Mouse (Mus musculus): Measurements from ENCODE around the gene Ccdc57. TPM values are rescaled to one million over a fixed set of nuclear protein-coding genes. Genes with fewer than 3 reads are reported as not detected.
"Not testable (repeated sequence)": the region's sequence is repeated elsewhere in the genome, so short reads cannot be mapped to it uniquely, and the experiment has no call there.

The Ccdc57 gene
- polyA plus RNA-seq, 1 experiment from 2014 or later = 5.6 TPM

- Histone ChIP-seq H3K4me3 (ENCODE audit: low read depth, low read length) (no peak overlapping the region), H3K4me1 (ENCODE audit: control insufficient read depth, insufficient read depth, low read length) (no peaks in the 10 kb centered on the region), H3K9me3 (ENCODE audit: control insufficient read depth, low read depth, low read length) (no peaks in the 10 kb centered on the region), H3K9ac (replicated peaks; ENCODE audit: low read depth, low read length) (no peak overlapping the region), H3K27me3 (ENCODE audit: control insufficient read depth, insufficient read depth, low read length) (no peaks in the 10 kb centered on the region), H3K36me3 (ENCODE audit: control insufficient read depth, insufficient read depth, low read length) (peaks cover 3% of the 10 kb centered on the region; the same call in 1 of the 2 replicates), H3K27ac (ENCODE audit: low read length) (no peak overlapping the region), H3K4me2 (replicated peaks; ENCODE audit: low read depth, low read length) (no peak overlapping the region)
- WGBS = 60% methylated on average over 10 of the region's 10 CpGs
- no peak for ATAC-seq (ENCODE audit: insufficient number of reproducible peaks, insufficient read depth, low FRiP score, low read depth)
Measured at GRCm38 (mm10) chr11:120862819-120863218, 69.9 kb downstream of the Ccdc57 start.

GRCm38 (mm10) chr11:120855938-120856337, 76.7 kb downstream of the Ccdc57 start:
- H3K27me3 ChIP-seq (ENCODE audit: control insufficient read depth, insufficient read depth, low read length); H3K4me2 ChIP-seq (replicated peaks; ENCODE audit: low read depth, low read length); H3K27ac ChIP-seq (ENCODE audit: low read length); H3K9me3 ChIP-seq (ENCODE audit: control insufficient read depth, low read depth, low read length); H3K4me3 ChIP-seq (ENCODE audit: low read depth, low read length); H3K36me3 ChIP-seq (ENCODE audit: control insufficient read depth, insufficient read depth, low read length); H3K9ac ChIP-seq (replicated peaks; ENCODE audit: low read depth, low read length); H3K4me1 ChIP-seq (ENCODE audit: control insufficient read depth, insufficient read depth, low read length): not testable (repeated sequence)
- 0 out of 2 replicates have a peak, but pooled peaks have one; percentile 21 for ATAC-seq (ENCODE audit: insufficient number of reproducible peaks, insufficient read depth, low FRiP score, low read depth)
- WGBS = 95% methylated on average over 3 of the region's 3 CpGs

GRCm38 (mm10) chr11:120853788-120854187, 78.9 kb downstream of the Ccdc57 start:
- WGBS = 70% methylated on average over 4 of the region's 4 CpGs
- H3K27ac ChIP-seq (ENCODE audit: low read length) = peak overlapping the region; percentile 23; the same call in 1 of the 2 replicates

GRCm38 (mm10) chr11:120853158-120853557, 79.5 kb downstream of the Ccdc57 start:
- Histone ChIP-seq H3K9me3 (ENCODE audit: control insufficient read depth, low read depth, low read length) (no peaks in the 10 kb centered on the region), H3K9ac (replicated peaks; ENCODE audit: low read depth, low read length) (no peak overlapping the region), H3K27ac (ENCODE audit: low read length) (peak overlapping the region; percentile 23; the same call in 1 of the 2 replicates), H3K4me3 (ENCODE audit: low read depth, low read length) (no peak overlapping the region), H3K36me3 (ENCODE audit: control insufficient read depth, insufficient read depth, low read length) (0 out of 2 replicates have a peak, but pooled peaks cover 2% of the 10 kb centered on the region), H3K27me3 (ENCODE audit: control insufficient read depth, insufficient read depth, low read length) (no peaks in the 10 kb centered on the region), H3K4me1 (ENCODE audit: control insufficient read depth, insufficient read depth, low read length) (peaks cover 5% of the 10 kb centered on the region; the same call in 1 of the 2 replicates), H3K4me2 (replicated peaks; ENCODE audit: low read depth, low read length) (no peak overlapping the region)
- no peak for ATAC-seq (ENCODE audit: insufficient number of reproducible peaks, insufficient read depth, low FRiP score, low read depth)
- WGBS = 98% methylated on average over 4 of the region's 4 CpGs

More at GRCm38 (mm10) chr11:120853788-120854187, 78.9 kb downstream of the Ccdc57 start:
- Histone ChIP-seq H3K4me3 (ENCODE audit: low read depth, low read length) (no peak overlapping the region), H3K9me3 (ENCODE audit: control insufficient read depth, low read depth, low read length) (no peaks in the 10 kb centered on the region), H3K9ac (replicated peaks; ENCODE audit: low read depth, low read length) (no peak overlapping the region), H3K36me3 (ENCODE audit: control insufficient read depth, insufficient read depth, low read length) (0 out of 2 replicates have a peak, but pooled peaks cover 2% of the 10 kb centered on the region), H3K27me3 (ENCODE audit: control insufficient read depth, insufficient read depth, low read length) (no peaks in the 10 kb centered on the region), H3K4me2 (replicated peaks; ENCODE audit: low read depth, low read length) (no peak overlapping the region), H3K4me1 (ENCODE audit: control insufficient read depth, insufficient read depth, low read length) (peaks cover 5% of the 10 kb centered on the region; the same call in 1 of the 2 replicates)
- no peak for ATAC-seq (ENCODE audit: insufficient number of reproducible peaks, insufficient read depth, low FRiP score, low read depth)

GRCm38 (mm10) chr11:120852083-120852935, 80.4 kb downstream of the Ccdc57 start:
- Histone ChIP-seq H3K4me1 (ENCODE audit: control insufficient read depth, insufficient read depth, low read length) (peaks cover 5% of the 10 kb centered on the region; the same call in 1 of the 2 replicates), H3K4me3 (ENCODE audit: low read depth, low read length) (no peak overlapping the region), H3K9ac (replicated peaks; ENCODE audit: low read depth, low read length) (no peak overlapping the region), H3K27ac (ENCODE audit: low read length) (no peak overlapping the region), H3K36me3 (ENCODE audit: control insufficient read depth, insufficient read depth, low read length) (no peaks in the 10 kb centered on the region), H3K4me2 (replicated peaks; ENCODE audit: low read depth, low read length) (no peak overlapping the region), H3K9me3 (ENCODE audit: control insufficient read depth, low read depth, low read length) (no peaks in the 10 kb centered on the region), H3K27me3 (ENCODE audit: control insufficient read depth, insufficient read depth, low read length) (no peaks in the 10 kb centered on the region)
- no peak for ATAC-seq (ENCODE audit: insufficient number of reproducible peaks, insufficient read depth, low FRiP score, low read depth)
- 59% methylated on average over 11 of the region's 11 CpGs for WGBS

GRCm38 (mm10) chr11:120851582-120851981, 81.1 kb downstream of the Ccdc57 start:
- 76% methylated on average over 2 of the region's 2 CpGs for WGBS
- Histone ChIP-seq H3K27me3 (ENCODE audit: control insufficient read depth, insufficient read depth, low read length) (no peaks in the 10 kb centered on the region), H3K36me3 (ENCODE audit: control insufficient read depth, insufficient read depth, low read length) (no peaks in the 10 kb centered on the region), H3K4me1 (ENCODE audit: control insufficient read depth, insufficient read depth, low read length) (peaks cover 5% of the 10 kb centered on the region; the same call in 1 of the 2 replicates), H3K9ac (replicated peaks; ENCODE audit: low read depth, low read length) (no peak overlapping the region), H3K27ac (ENCODE audit: low read length) (no peak overlapping the region), H3K9me3 (ENCODE audit: control insufficient read depth, low read depth, low read length) (no peaks in the 10 kb centered on the region), H3K4me3 (ENCODE audit: low read depth, low read length) (no peak overlapping the region), H3K4me2 (replicated peaks; ENCODE audit: low read depth, low read length) (no peak overlapping the region)
- ATAC-seq (ENCODE audit: insufficient number of reproducible peaks, insufficient read depth, low FRiP score, low read depth) = no peak

GRCm38 (mm10) chr11:120851132-120851531, 81.5 kb downstream of the Ccdc57 start:
- Histone ChIP-seq H3K9me3 (ENCODE audit: control insufficient read depth, low read depth, low read length) (no peaks in the 10 kb centered on the region), H3K36me3 (ENCODE audit: control insufficient read depth, insufficient read depth, low read length) (no peaks in the 10 kb centered on the region), H3K4me2 (replicated peaks; ENCODE audit: low read depth, low read length) (no peak overlapping the region), H3K9ac (replicated peaks; ENCODE audit: low read depth, low read length) (no peak overlapping the region), H3K27me3 (ENCODE audit: control insufficient read depth, insufficient read depth, low read length) (no peaks in the 10 kb centered on the region), H3K4me1 (ENCODE audit: control insufficient read depth, insufficient read depth, low read length) (peaks cover 5% of the 10 kb centered on the region; the same call in 1 of the 2 replicates), H3K4me3 (ENCODE audit: low read depth, low read length) (no peak overlapping the region), H3K27ac (ENCODE audit: low read length) (peak overlapping the region; percentile 58; the same call in 1 of the 2 replicates)
- 63% methylated on average over 1 of the region's 1 CpGs for WGBS
- no peak for ATAC-seq (ENCODE audit: insufficient number of reproducible peaks, insufficient read depth, low FRiP score, low read depth)

GRCm38 (mm10) chr11:120850331-120851030, 82.2 kb downstream of the Ccdc57 start:
- WGBS = 61% methylated on average over 2 of the region's 2 CpGs
- no peaks in the 10 kb centered on the region for H3K36me3 ChIP-seq (ENCODE audit: control insufficient read depth, insufficient read depth, low read length)
- no peak overlapping the region for H3K9ac ChIP-seq (replicated peaks; ENCODE audit: low read depth, low read length)
- no peaks in the 10 kb centered on the region for H3K27me3 ChIP-seq (ENCODE audit: control insufficient read depth, insufficient read depth, low read length)
- no peak for ATAC-seq (ENCODE audit: insufficient number of reproducible peaks, insufficient read depth, low FRiP score, low read depth)
- H3K27ac ChIP-seq (ENCODE audit: low read length) = peak overlapping the region; percentile 58; the same call in 1 of the 2 replicates
- H3K4me1 ChIP-seq (ENCODE audit: control insufficient read depth, insufficient read depth, low read length) = peaks cover 5% of the 10 kb centered on the region; the same call in 1 of the 2 replicates
- H3K4me3 ChIP-seq (ENCODE audit: low read depth, low read length) = no peak overlapping the region
- H3K4me2 ChIP-seq (replicated peaks; ENCODE audit: low read depth, low read length) = no peak overlapping the region
- H3K9me3 ChIP-seq (ENCODE audit: control insufficient read depth, low read depth, low read length) = no peaks in the 10 kb centered on the region
